Mouse (Mus musculus) spleen, adult 18-20 months (tissue): ENCODE results near the gene D930007J09Rik.

Experiments used
- DNase-seq, 2 experiments: peaks; one replicate each; pipeline ENCODE4 v3.0.0; 2022; ENCODE audit warnings: mixed read lengths in 2 of 2

D930007J09Rik gene

DNA sequence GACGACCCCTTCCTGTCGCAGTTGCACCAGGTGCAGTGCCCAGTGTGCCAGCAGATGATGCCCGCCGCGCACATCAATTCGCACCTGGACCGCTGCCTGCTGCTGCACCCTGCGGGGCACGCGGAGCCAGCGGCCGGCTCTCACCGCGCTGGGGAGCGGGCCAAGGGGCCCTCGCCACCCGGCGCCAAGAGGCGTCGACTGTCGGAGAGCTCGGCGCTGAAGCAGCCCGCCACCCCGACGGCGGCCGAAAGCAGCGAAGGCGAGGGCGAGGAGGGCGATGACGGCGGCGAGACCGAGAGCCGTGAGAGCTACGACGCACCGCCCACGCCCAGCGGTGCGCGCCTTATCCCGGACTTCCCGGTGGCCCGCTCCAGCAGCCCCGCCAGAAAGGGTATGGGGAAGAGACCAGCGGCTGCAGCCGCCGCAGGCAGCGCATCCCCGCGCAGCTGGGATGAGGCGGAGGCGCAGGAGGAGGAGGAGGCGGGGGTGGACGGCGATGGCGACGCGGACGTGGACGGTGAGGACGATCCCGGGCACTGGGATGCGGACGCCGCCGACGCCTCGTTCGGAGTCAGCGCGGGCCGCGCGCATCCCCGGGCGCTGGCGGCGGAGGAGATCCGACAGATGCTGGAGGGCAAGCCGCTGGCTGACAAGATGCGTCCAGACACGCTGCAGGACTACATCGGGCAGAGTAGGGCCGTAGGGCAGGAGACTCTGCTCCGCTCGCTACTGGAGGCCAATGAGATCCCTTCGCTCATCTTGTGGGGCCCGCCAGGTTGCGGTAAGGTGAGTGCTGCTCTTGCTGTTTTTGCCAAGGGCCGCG lies at the start of gene D930007J09Rik:
D930007J09Rik (minus strand) TSS at position 591 of the 823 bp plus-strand sequence.
- peak in 1 of 2 experiments; percentile 30 for DNase-seq

DNA sequence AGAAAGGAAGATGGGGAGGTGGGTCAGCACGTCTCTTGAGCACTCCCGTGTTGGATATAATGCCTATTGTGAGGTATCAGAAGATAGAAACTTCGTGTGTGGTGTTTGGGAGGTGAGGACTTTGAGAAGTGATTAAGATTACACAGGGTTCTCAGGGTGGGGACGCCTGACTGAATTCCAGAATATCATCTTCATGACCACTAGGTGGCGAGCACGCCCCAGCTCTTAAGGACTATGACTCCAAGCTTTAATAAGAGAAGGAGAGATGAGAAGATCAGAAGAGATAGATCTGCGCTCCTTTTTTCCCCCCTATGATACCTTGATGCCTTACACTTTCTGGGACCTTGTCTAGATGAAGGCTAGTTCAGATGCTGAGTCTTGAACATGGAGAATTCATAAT lies 49.3 kb upstream of the D930007J09Rik start:
- peak in 1 of 2 experiments; percentile 52 for DNase-seq

DNA sequence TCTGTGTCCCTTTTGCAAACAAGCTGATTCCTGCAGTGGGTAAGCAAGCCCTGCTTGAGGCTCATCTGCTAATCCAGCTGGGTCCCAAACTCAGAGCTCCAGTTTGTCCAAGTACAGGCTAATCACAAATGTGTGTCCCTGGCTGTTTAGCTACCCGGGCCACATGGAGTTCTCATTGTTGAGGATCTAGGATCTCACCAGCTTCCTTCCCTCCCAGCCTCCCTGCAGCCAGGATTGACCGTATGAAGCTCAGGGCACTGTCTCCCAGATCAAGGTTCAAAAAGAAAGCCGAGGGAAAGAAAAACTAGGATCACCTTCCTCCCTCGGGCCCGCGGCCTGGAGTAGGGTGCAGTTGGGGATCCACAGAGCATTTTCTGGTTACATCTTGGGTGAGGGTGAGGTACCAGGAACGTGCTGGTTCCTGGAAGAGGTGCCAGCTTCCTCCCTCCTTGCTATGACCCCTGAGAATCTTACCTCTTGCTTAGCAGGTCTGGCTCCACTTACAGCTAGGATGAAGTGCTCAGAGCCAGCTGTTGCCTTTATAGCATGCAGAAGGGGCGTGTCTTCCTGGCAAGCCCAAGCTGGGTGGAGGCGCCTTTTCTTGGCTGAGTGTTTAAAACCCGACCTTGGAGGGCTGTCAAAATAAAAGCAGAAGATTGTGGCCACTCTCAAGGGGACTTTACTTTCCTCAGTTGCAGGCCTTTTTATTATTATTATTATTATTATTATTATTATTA lies 48.2 kb upstream of the D930007J09Rik start, which contains the start of gene Serpinb1a:
Serpinb1a (minus strand) TSS at position 518 of the 737 bp plus-strand sequence.
- DNase-seq = peak; percentile 60 to 70

DNA sequence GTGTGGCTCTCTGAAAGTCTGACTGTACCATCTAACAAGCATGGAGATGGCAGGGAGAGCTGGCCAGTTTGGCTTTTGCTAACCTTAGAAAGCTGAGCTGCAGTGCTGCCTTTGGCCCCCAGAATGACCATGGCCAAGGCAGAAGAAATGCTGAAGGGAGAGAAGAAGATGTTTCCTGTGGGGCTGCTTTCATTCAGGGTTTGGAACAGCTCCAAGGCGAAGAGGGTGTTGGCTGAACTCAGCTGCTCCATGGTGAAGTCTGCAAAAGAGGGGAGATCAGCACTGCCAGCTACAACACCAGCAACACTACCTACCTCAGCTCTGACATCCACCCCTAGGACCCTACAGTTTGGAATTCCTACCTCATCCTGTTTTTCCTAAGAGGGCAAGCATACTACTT lies 47.5 kb upstream of the D930007J09Rik start:
- no peak for DNase-seq

DNA sequence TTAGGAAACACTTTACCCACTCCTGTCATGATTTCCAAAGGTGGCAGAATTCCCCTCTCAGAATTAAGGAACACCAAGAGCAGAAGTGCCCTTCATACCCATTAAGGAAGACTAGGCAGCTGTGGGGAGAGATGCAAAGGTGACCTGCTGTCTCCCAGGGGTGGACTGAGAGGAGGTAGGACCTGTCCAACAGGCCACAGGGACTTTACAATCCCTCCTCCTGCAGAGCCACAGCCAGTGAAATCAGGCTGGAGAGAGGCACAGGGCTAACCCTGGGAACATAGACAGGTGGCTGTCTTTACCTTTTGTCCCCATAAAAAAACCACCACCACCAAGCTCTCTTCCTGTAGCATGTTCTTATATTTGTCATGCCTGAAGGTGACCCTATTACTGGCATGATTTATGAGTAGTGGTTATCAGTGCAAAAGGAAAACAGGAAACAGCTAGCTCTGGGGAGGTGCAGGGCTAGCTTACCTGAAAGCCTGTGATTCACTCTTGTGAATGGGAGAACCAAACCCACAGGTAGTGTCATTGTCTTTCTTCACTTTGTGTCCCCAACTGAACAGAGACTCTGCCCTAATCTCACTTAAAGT lies 47.0 kb upstream of the D930007J09Rik start:
- no peak for DNase-seq

DNA sequence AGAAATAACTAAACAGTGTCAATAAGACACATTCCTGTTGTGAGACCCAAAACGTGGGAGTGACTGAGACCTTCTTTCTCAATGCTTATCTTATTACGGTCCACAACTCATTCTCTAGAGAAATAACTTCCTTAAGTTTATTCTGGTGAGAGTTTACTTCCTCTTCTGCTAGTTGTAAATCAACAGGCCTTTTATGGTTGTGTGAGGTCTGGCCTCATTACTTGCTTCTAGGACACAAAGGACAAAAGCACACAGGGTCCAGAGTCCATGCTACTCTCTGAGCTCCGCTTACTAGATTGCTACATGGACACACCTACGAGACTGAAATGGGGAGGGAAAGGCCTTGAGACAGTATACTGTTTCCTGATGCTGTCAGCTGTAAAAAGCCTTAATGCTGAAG lies 46.4 kb upstream of the D930007J09Rik start:
- no peak for DNase-seq

DNA sequence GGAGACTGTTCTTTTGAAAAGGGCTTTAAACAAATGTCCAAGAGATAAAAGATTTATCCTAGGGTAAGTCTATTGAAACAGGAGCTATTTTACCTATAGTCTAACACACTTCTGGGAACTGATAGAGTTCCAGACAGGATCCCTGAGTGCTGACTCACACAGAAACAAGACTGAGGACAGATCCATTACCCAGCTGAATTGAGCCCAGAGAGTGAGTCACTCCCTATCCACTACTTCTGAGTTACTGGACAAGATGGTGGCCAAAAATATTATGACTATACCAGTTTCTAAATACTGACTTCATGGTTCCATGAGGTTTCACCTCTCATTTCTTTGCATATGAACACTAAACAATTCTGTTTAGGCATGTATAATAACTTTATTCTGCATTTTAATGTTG lies 43.6 kb upstream of the D930007J09Rik start:
- no peak for DNase-seq

DNA sequence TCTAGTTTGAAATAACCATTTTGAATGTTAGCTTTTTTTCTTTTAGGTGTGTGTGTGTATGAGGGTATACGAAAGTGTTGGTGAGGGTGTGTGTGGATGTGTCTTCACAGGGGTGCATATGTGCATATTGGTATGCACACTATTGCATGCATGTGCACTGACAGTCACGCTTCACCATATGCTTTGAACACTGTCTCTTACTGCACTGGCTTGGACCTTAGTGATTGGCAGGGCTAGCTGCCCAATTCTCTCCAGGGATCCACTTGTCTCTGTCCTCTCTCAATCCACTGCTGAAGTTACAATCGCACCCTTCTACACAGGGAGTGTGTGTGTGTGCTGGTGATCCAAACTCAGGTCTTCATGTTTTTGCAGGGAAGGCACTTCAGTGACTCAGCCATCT lies 38.7 kb upstream of the D930007J09Rik start:
- DNase-seq = no peak

DNA sequence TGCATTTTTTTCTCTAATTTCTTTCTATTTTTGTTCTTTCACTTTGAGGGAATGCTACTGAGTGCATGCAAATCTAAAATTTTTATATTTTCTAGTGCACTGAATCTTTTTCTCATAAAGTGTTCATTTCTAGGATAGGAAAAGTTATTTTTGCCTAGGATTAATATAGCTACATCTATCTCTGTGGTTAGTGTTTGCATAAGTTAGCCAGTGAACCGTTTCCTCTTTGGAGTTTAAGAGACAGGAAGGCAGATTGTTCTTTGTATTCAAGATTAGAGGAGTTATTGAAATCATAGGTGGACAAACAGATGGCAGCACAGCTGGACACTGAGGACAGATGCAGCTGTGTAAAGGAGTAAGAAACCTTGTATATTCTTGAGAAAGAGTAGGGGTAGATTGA lies 36.7 kb upstream of the D930007J09Rik start:
- DNase-seq = no peak

DNA sequence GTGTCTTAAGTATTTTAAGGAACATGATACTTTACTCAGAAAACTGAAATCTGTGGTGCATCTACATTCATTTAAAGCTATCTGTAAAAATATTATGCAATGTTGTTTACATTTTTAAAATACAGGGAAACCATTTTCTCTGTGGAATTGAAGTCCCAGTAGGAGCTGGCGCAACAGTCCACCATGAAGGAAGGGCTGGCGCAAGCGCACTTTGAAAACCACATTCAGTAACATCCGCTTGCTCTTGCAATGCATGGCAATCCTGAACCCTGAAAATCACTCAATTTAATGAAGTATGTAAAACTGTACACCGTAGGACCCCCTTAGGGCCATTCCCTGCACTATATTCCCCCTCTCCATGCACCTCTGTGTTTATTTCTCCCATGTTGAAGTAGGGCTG lies 31.9 kb upstream of the D930007J09Rik start:
- no peak for DNase-seq

DNA sequence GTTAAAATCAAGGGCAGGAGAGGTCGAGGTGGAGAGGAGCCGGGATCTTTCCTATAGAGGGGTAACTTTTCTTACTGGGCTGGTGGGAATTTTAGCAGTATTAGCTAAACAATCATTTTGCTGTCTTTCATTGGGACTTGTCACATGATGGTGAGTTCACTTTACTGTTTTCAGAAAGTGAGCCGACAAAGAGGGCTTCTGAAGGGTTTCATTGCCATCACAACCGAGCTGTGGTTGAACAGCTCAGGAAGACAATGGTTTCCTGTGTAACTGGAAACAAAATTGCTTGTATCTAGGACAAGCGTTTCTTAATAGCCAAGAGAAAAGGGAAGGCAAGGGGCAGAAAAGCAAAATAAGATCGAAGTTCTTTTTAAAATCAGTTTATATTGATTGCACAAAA lies 30.6 kb upstream of the D930007J09Rik start:
- no peak for DNase-seq

DNA sequence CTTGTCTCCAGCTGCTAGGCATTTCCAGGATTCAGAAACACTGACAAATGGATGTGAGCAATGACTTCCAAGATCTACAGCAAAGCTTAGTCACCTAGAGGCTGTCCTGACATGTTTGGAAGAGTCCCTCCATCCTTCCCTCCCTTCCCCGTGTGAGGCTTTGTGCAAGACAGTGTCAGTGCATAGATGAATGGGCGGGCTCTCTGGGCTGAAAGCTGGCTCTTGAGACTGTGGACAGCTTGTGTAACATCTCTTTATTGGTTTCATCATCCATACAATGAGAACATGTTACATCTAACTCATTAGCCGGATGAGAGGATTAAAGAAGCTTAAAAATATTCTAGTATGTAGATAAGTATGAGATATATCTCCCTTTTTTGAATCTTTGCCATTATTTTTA lies 30.1 kb upstream of the D930007J09Rik start:
- DNase-seq = no peak

DNA sequence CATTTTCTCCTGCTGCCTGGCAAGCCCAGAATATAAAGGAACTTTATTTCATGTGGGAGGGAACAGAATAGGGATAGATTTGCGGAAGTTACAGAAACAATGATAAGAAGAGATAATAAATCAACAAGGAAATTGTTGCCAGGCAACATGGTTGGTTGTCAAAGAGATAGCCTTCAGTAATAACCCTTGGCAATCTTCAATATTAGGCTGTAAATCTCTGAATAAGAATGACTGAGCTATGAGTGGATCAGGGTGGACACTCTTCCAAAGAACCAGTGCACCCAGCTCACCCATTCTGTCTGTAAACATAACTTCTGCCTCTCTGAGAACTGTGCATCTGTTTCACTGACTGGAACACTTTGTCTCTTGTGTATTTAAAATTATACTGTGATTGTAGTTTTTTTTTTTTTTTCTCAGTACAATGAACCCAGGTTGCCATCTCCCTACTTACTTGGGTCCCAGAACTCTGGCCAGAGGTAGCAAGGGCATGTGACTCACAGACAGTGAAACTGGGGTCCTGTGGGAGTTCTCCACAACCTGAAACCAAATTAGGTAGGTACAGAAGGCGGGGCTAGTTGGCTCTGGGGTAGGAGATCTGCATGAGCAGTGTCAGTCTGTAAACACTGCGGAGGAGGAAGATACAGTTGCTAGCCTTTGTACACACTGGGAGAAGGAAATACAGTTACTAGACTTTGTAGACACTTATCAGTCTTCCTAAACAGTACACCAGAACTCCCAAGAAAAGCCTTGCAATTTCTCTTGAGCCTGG lies 29.0 kb upstream of the D930007J09Rik start:
- DNase-seq = peak; percentile 57 to 70

DNA sequence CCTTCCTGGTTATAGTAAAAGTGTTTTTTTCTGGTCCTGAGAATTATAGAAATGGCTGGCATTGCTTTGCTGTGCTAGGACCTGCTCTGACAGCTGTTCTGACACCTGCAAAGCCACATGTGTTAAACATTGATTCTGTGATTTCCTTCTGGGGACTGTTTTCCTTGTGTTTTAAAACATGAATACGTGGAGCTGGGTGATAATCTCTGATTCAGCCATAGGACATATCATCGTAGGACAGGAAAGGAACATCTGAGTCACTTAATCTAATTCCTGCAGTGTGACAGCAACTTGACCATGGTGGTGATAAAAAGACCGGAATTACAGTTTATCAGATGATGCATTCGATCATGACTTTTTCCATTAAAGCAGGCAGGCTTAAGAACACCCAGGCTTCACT lies 26.2 kb upstream of the D930007J09Rik start:
- DNase-seq = no peak

DNA sequence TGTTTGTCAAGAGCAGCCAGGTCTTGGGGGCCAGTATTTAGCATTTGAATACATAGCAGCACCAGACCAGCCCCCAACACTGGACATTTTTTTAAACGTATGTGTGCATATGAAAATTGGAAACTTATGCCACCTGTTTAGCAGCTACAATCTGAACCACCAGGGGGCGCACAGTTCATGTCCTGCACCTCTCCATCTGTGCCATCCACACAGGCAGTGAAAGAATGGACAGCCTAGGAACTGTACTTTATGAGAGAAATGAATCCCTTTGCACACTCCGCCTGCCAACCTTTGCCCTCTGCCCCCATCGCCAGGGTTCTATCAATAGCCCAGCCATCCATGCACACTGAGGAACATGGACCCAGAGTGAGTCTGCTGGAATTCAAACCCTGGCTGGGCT lies 25.3 kb upstream of the D930007J09Rik start:
- peak; percentile 57 to 85 for DNase-seq

DNA sequence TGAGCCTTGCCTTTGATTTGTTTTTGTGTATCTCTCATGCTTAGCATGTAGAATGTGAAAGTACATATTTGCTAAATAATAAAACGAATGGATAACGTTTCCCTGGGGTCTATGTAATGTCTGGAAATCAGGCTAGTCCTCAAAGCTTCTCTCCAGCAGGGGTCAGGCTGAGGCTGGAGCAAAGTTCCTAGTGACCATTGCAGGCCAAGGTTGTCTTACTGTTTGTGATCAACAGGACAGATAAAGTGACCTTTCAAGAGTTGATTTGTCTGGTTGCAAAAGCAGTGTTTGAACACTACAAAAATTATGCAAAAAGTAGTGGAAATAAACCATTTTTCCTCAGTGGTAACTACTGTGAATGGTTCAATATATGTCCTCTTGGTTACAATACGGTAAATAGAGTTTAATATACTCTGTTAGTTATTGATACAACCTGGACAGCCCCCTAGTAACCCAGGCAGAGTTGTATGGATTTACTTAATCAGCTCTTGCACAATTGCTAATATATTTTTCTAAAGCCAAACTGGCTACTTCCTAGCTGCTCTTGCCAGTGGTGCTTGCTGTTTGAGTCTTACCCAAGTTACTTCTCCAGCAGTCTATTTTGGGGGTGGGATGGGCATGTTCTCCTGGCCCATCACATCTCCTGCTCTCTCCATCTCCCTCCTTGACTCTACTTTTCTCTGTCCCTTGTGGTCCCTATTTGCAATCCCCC lies 24.6 kb upstream of the D930007J09Rik start:
- no peak for DNase-seq

DNA sequence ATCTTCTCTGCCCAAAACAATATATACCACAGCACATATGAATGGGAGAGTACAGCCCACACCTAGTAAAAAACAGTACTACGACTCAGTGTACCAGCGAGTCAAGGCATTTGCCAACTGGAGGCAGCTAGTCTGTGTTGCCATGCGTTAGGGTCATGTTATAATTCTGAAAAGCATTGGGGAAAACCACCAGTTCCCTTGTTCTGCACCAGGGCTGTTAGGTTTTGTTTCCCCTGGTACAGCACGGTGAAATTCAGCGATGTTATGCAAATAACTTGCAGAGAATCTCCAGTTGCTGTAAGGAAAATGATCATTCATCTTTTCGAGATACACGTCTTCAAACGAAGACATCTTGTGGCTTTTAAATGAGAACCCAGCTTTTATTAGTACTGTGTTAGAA lies 22.9 kb upstream of the D930007J09Rik start:
- no peak for DNase-seq

DNA sequence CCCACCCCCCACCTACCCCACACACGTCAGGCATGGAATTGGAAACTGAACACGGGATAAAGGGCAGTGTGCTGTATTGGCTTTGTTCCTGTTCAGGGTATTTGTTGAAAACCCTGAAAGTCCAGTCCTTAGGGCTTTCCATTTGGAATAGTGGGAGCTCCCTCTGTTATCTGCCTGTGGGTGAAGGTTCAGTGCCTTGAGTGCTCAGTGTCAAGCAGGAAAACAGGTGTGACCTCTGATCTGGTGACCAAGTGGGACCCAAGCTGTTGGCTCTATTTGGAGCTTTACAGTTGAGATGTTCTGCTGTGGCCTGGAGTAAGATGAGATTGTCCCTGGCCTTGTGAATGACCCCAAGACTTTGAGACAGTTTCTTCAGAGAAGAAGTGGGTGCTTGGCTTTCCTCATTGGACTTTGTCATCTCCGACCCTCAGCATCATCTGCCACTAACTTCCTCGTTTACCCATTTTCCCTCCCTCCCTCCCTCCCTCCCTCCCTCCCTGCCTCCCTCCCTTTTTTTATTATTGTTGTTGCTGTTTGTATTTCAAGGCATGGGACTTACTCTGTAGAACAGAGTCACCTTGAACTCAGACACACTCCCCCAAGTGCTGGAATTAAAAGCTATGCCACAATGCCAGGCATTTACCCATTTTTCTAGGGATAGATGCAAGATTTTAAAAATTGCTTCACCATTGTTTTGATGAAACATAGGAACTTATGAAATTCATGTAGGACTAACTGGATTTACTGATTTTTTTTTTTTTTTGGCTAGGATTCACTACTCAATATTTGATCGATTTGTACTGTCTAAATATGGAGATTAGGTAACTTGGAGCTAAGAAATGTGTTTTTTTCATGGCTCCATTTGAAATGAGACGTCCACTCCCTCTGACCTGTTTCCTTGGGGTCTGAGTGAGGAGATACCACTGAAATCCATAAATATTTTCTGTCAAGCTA lies 22.0 kb upstream of the D930007J09Rik start:
- no peak for DNase-seq

DNA sequence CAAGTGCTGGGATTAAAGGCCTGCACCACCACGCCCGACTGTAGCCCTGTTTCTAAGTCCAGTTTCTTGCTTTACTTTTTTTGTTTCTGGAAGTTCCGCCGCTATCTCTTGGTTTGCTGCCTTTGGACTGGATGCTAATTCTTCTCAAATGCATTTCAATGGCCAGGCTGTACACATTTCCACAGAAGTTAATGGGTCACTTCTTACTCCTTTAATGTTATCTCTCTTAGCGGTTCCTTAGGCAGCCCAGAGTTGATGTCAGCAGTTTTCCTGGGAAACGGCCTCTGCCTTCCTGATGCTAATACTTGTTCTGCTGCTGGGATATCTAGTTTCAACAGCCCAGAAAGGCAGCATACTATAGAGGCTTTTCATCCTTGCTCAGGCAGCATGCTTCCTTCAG lies 20.5 kb upstream of the D930007J09Rik start:
- no peak for DNase-seq

DNA sequence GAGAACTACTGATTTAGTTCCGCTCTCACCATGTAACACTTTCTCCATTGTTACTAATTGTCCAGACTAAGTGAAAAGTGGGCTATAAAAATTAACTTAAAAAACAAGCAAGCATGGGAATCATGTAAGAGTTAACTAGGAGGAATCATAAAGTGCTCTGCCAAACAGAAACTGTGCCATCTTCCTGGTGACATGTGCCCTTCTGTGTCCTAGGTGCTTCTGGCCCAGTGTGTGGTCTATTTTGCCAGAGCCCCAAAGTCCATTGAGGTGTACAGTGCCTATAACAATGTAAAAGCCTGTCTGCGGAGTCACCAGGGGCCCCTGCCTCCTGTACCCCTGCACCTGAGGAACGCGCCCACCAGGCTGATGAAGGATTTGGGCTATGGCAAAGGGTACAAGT lies 19.0 kb upstream of the D930007J09Rik start:
- DNase-seq = no peak

DNA sequence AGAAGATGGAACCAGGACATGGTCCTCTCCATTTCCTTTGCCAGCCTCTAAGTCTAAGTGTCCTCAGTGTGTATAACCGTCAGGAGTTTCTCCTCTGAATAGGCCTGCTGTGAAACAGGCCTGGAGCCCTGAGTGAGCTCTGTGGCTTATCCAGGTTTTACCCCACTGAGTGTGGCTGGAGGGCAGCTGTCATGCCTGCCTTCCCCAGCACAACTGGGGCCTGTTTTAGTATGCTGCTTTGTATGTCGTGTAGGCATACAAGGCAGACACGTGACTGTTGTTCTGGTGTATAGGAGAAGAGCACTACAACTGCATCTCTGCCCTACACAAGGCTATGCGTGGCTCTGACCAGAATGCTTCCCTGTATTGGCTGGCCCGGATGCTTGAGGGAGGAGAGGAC lies 17.3 kb upstream of the D930007J09Rik start:
- DNase-seq = no peak
